Mouse (Mus musculus) myocyte (in vitro differentiated cells): Measurements from ENCODE around the gene Nif3l1.

ENCODE experiments used
- CEBPB ChIP-seq: IDR thresholded peaks from 2 replicates; pipeline ENCODE4 v1.6.1; 2011; ENCODE audit warnings: mild to moderate bottlenecking, moderate library complexity; ENCODE audit not compliant: poor library complexity, insufficient read depth, severe bottlenecking
- E2F4 ChIP-seq: IDR thresholded peaks from one replicate; pipeline ENCODE4 v1.6.1; 2011; ENCODE audit warnings: mild to moderate bottlenecking, control low read depth, moderate library complexity; ENCODE audit not compliant: insufficient read depth
- MAX ChIP-seq: IDR thresholded peaks from one replicate; pipeline ENCODE4 v1.6.1; 2011; ENCODE audit warnings: low read depth, mild to moderate bottlenecking, control low read depth
- MYOG ChIP-seq, 3 experiments: IDR thresholded peaks; one replicate each; pipeline ENCODE4 v1.6.1; 2011; ENCODE audit warnings: control low read depth in 2 of 3, low read depth in 2 of 3, mild to moderate bottlenecking in 2 of 3; ENCODE audit not compliant: insufficient read length in 2 of 3, control insufficient read depth in 1 of 3, insufficient read depth in 1 of 3
- POLR2A ChIP-seq: IDR thresholded peaks from one replicate; pipeline ENCODE4 v1.6.1; 2011; ENCODE audit warnings: low read depth, mild to moderate bottlenecking, control low read depth, moderate library complexity; ENCODE audit not compliant: insufficient read length
- POLR2AphosphoS2 ChIP-seq: IDR thresholded peaks from one replicate; pipeline ENCODE4 v1.6.1; 2011; ENCODE audit warnings: low read depth, control low read depth; ENCODE audit not compliant: insufficient read length
- TCF12 ChIP-seq: IDR thresholded peaks from one replicate; pipeline ENCODE4 v1.6.1; 2011; ENCODE audit warnings: mild to moderate bottlenecking, control low read depth; ENCODE audit not compliant: poor library complexity, insufficient read depth, severe bottlenecking
- TCF3 ChIP-seq: IDR thresholded peaks from one replicate; pipeline ENCODE4 v1.6.1; 2011; ENCODE audit warnings: low read depth, control low read depth; ENCODE audit not compliant: insufficient read length

DNA sequence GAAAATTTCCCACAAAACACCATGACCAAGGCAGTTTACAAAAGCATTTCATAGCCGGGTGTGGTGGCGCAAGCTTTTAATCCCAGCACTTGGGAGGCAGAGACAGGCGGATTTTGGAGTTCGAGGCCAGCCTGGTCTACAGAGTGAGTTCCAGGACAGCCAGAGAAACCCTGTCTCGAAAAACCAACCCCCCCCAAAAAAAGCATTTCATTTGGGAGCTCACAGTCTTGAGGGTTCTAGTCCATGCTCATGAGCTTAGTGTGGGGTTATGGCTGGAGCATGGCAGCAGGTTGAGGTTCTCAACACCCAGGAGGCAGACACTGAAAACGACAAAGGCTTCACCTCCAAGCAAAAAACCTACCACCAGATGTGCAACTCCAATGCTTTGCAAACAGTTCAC is 36.8 kb upstream of the Nif3l1 start:
- TF ChIP-seq MAX: no peak
- TF ChIP-seq POLR2A: no peak
- TF ChIP-seq MYOG (IDR thresholded peaks at IDR 0.05; ENCODE audit: control insufficient read depth in 1 of 3, insufficient read depth in 1 of 3, insufficient read length in 2 of 3, low read depth in 2 of 3): no peak
- TF ChIP-seq TCF3: no peak
- peak; percentile 80 for TF ChIP-seq POLR2AphosphoS2
- no peak for TF ChIP-seq CEBPB
- TF ChIP-seq E2F4: no peak
- no peak for TF ChIP-seq TCF12
